Mouse (Mus musculus) liver, embryonic 14.5 days (tissue): ENCODE measurements around the gene Ggcx.

Experiments used
- CTCF ChIP-seq: IDR thresholded peaks from 2 replicates; pipeline ENCODE4 v1.5.1; 2016; ENCODE audit warnings: antibody characterized with exemption, low read depth, control low read depth
- EP300 ChIP-seq: IDR thresholded peaks from 2 replicates; pipeline ENCODE4 v1.6.1; 2016; ENCODE audit warnings: antibody characterized with exemption, low read depth

GRCm38 (mm10) chr6:72382494-72382893 is 31.6 kb upstream of the Ggcx start:
- no peak for TF ChIP-seq CTCF
- TF ChIP-seq EP300: no peak
